Mouse (Mus musculus) neural tube, embryonic 11.5 days (tissue): ENCODE measurements around the gene Zmynd15. TPM values are rescaled to one million over a fixed set of nuclear protein-coding genes. Genes with fewer than 3 reads are reported as not detected.

Source experiments
- ATAC-seq: fragments of 200-750 bp; cut with Nextera tagmentation; 2 replicates; pipeline ENCODE4 v1.8.0; 2017; ENCODE audit warnings: moderate number of reproducible peaks, mild to moderate bottlenecking, moderate TSS enrichment, moderate library complexity; ENCODE audit not compliant: insufficient read depth, low FRiP score, low TSS enrichment
- DNase-seq: peaks from one replicate; pipeline ENCODE4 v3.0.0-alpha.2; 2015; ENCODE audit warnings: low spot score
- H3K27ac ChIP-seq: fragments of 300-500 bp; sonication (generic); 2 replicates; pipeline ENCODE4 v1.5.1; 2014; ENCODE audit warnings: low read depth, mild to moderate bottlenecking, low read length
- H3K27me3 ChIP-seq: fragments of 300-500 bp; sonication (generic); 2 replicates; pipeline ENCODE4 v1.6.1; 2014; ENCODE audit warnings: mild to moderate bottlenecking, low read length, mixed read lengths; ENCODE audit not compliant: control insufficient read depth, insufficient read depth
- H3K36me3 ChIP-seq: fragments of 300-500 bp; sonication (generic); 2 replicates; pipeline ENCODE4 v1.6.1; 2014; ENCODE audit warnings: mild to moderate bottlenecking, low read length, moderate library complexity, mixed read lengths; ENCODE audit not compliant: control insufficient read depth, insufficient read depth
- H3K4me1 ChIP-seq: fragments of 300-500 bp; sonication (generic); 2 replicates; pipeline ENCODE4 v1.6.1; 2014; ENCODE audit warnings: low read length, mixed read lengths; ENCODE audit not compliant: control insufficient read depth, insufficient read depth
- H3K4me2 ChIP-seq: fragments of 300-500 bp; sonication (generic); 2 replicates; pipeline ENCODE4 v1.6.1; 2014; ENCODE audit warnings: low read depth, mild to moderate bottlenecking, moderate library complexity
- H3K4me3 ChIP-seq: fragments of 300-500 bp; sonication (generic); 2 replicates; pipeline ENCODE4 v1.5.1; 2014; ENCODE audit warnings: low read depth, low read length
- H3K9ac ChIP-seq: fragments of 300-500 bp; sonication (generic); 2 replicates; pipeline ENCODE4 v1.6.1; 2014; ENCODE audit warnings: mild to moderate bottlenecking, low read length
- H3K9me3 ChIP-seq: fragments of 300-500 bp; sonication (generic); 2 replicates; pipeline ENCODE4 v1.6.1; 2016; ENCODE audit warnings: low read length; ENCODE audit not compliant: control insufficient read depth
- WGBS: fragments of 180-500 bp; shearing (Covaris S2); extraction: QIAGEN DNeasy Blood & Tissue Kit; methylation state at CpG from one replicate; pipeline ENCODE4 v1.1.7; 2014; 5-methylcytosine and 5-hydroxymethylcytosine counted together
- polyA plus RNA-seq: library from polyadenylated mRNA; unstranded; fragments of >200 nt; fragmentation: Nextera tagmentation; extraction: Ambion mirVana; gene quantifications from 2 replicates; pipeline ENCODE4 v1.2.1, GENCODE M21; 2014

The Zmynd15 gene
- polyA plus RNA-seq, 1 experiment from 2014 or later: not detected

DNA sequence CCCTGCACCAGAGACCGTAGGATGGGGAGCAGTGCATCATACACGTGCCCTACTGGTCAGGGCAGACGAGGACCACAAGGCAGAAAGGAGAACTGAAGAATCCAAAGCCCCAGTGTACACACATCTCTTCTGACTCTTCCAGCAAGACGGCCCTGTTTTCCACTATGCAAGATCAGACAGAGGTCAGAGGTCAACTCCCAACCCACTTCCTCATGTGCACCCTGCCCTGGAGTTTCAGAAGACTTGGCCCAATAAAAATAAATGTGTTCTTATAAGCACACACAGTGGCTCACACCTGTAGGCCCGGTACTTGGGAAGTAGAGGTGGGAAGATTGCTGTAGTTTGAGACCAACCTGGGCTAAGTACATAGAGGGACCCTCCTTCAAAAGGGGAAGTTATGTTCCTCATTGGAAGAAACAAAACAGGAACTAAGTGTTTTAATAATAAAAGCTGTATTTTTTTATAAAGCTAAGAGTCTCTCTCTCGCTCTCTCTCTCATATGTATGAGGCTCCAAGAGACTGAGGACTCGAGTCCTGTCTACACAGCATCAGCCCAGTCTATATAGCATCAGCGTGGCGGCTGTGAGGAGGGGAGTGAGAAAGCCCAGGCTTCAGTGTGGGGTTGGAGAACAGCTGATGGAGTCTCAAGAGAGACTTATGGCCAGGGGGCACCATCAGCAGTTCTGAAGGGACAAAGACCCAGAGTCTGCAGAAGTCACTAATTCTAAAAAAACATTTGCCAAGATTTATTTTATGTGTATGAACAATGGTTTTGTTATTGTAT lies 5.8 kb upstream of the Zmynd15 start:
- Histone ChIP-seq H3K4me1 (0 out of 2 replicates have a peak, but pooled peaks cover 3% of the 10 kb centered on the region), H3K36me3 (no peaks in the 10 kb centered on the region), H3K4me2 (no peak overlapping the region), H3K9me3 (no peaks in the 10 kb centered on the region), H3K27me3 (peaks cover under 1% of the 10 kb centered on the region; the same call in 1 of the 2 replicates), H3K9ac (no peak overlapping the region), H3K4me3 (no peak overlapping the region), H3K27ac (no peak overlapping the region)
- DNase-seq: no peak
- ATAC-seq: no peak
- 88% methylated on average over 9 of the region's 9 CpGs for WGBS

DNA sequence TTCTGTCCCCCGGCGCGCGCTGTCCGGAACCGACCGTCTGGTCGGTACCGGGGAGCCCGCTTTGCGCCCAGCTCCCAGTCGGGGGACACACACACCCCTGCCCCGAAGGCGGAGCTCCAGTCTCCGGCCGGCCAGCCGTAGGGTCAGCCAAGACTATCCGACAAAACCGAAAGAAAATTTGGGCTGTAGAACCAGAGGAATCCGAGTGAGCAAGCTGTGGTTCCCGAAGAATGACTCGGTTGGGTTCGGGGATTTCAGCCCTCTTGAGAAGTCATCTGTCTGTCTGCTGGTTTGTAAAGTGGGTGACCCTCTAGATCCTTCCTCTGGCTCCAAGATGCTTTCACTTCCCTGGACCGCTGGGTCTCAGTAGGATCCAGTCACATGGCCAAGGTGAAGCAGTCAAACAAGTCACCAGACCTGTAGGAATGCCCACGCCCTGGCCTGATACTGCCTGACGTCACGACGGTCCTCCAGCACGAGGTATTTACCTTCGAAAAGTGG lies 418 bp downstream of the Zmynd15 start, which contains the start of gene Cxcl16:
Gene Cxcl16 (minus strand): TSS at position 384 of the 501 bp plus-strand sequence.
- 3% methylated on average over 30 of the region's 30 CpGs for WGBS
- no peaks in the 10 kb centered on the region for H3K9me3 ChIP-seq
- H3K27me3 ChIP-seq: peaks cover 23% of the 10 kb centered on the region
- H3K9ac ChIP-seq: peak within 1 kb of the TSS; percentile 50
- H3K27ac ChIP-seq: no peak within 1 kb of the TSS
- peak within 1 kb of the TSS; percentile 40 for H3K4me3 ChIP-seq
- ATAC-seq (no peak), DNase-seq (no peak)
- no peaks in the 10 kb centered on the region for H3K4me1 ChIP-seq
- H3K36me3 ChIP-seq: no peaks in the 10 kb centered on the region
- peak within 1 kb of the TSS; percentile 67 for H3K4me2 ChIP-seq

DNA sequence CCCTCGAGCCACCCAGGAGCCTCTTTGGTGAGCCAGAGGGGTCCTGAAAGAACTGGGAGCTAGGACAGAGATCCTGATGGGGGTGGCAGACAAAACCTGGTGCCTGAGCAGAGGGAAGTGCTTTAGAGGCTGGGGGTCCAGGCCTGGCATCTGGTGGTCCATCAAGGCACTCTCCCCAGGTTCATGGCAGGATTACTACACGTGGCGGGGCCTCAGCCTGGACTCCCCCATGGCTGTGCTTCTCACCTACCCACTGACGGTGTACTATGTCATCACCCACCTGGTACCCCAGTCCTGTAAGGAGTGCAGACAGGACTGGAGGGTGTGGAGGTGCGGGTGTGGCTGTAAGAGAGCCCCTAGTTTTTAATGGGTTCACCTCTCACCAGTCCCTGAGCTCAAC lies 4.7 kb downstream of the Zmynd15 start:
- 81% methylated on average over 5 of the region's 5 CpGs for WGBS
- Histone ChIP-seq H3K36me3 (no peaks in the 10 kb centered on the region), H3K4me1 (no peaks in the 10 kb centered on the region), H3K4me3 (no peak overlapping the region), H3K27ac (no peak overlapping the region), H3K9me3 (no peaks in the 10 kb centered on the region), H3K27me3 (peaks cover 22% of the 10 kb centered on the region), H3K9ac (no peak overlapping the region), H3K4me2 (no peak overlapping the region)
- no peak for DNase-seq
- no peak for ATAC-seq

DNA sequence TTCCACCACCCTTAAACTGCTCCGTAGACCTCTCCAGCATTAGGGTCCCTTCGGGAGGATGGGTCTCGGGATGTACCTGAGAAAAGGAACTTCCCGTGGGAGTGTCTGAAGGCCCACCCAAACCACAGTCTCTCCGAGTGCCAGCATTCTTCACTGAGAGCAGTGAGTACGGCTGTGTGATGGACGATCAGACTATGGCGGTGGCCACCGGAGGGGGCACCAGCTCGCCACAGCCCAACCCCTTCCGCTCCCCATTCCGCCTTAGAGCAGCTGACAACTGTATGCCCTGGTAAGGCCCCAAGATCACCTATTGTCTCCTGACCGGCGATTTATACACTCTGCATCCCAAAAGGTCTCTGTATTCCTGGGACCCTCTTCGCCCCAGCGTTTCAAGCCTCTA lies 6.0 kb downstream of the Zmynd15 start:
- Histone ChIP-seq H3K9me3 (no peaks in the 10 kb centered on the region), H3K36me3 (no peaks in the 10 kb centered on the region), H3K4me2 (no peak overlapping the region), H3K27me3 (peaks cover 10% of the 10 kb centered on the region), H3K27ac (no peak overlapping the region), H3K9ac (no peak overlapping the region; the same call in 1 of the 2 replicates), H3K4me3 (no peak overlapping the region), H3K4me1 (no peaks in the 10 kb centered on the region)
- 24% methylated on average over 16 of the region's 16 CpGs for WGBS
- DNase-seq: peak; percentile 20
- ATAC-seq: no peak

DNA sequence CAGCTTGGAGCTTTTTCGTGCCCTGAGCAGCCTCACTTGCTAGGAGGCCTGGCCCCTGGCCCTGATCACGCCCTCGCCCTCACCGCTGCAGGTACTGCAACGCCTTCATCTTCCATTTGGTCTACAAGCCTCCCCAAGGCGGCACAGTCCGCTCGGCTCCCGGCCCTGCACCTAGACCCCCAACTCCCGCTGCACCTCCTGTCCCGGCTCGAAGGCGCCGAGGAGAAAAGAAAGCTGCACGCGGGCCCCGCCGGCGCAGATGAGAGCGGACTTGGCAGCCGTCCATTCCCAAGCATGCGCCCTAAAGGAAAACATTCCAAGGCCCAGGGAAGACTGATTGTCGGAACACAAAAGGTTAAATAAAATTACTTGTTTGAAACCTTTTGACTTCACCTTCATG lies 6.6 kb downstream of the Zmynd15 start:
- Histone ChIP-seq H3K9ac (no peak overlapping the region; the same call in 1 of the 2 replicates), H3K4me3 (no peak overlapping the region), H3K4me2 (no peak overlapping the region)

DNA sequence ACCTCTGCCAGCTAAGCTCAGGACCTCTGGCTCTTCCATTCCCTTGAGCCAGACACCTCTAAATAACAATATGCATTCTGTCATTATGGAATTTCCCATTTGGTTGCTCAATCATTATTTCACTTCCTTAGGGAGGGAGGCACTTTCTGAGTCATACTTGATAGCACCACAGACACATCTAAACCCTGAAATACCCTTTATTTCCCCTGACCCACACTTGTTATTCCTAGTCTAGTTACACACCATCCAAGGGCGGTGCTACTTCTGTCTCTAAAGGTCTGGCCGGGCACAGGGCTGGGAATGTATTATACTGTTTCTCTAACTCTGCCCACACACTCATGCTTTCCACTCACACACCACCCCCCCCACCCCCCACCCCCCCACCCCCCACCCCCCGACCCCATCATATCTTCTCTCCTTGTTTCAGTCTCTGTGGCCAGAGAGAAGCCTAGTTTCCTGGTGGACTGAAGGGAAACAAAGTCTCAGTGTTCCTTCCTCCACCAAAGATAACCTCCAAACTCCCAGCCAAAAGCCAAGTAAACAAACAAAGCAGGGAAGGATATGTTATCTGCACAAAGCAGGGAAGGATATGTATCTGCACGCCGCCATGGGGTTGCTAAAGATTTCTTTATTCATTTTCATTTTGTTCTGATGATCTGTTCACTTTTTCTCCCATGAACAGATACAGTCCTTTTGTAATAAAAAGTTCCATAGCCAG lies 8.8 kb downstream of the Zmynd15 start:
- H3K27me3 ChIP-seq: peaks cover 4% of the 10 kb centered on the region
- 93% methylated on average over 5 of the region's 5 CpGs for WGBS
- no peaks in the 10 kb centered on the region for H3K4me1 ChIP-seq
- H3K4me2 ChIP-seq: no peak overlapping the region
- no peak overlapping the region for H3K9ac ChIP-seq
- no peak for DNase-seq
- no peak for ATAC-seq
- H3K27ac ChIP-seq: no peak overlapping the region
- H3K9me3 ChIP-seq: no peaks in the 10 kb centered on the region
- no peaks in the 10 kb centered on the region for H3K36me3 ChIP-seq
- H3K4me3 ChIP-seq: no peak overlapping the region

More for the DNA sequence above, 6.6 kb downstream of the Zmynd15 start:
- no peak overlapping the region for H3K27ac ChIP-seq
- ATAC-seq (no peak), DNase-seq (peak; percentile 22)
- no peaks in the 10 kb centered on the region for H3K36me3 ChIP-seq
- H3K9me3 ChIP-seq: no peaks in the 10 kb centered on the region
- peaks cover 4% of the 10 kb centered on the region for H3K27me3 ChIP-seq
- no peaks in the 10 kb centered on the region for H3K4me1 ChIP-seq
- 21% methylated on average over 23 of the region's 23 CpGs for WGBS

DNA sequence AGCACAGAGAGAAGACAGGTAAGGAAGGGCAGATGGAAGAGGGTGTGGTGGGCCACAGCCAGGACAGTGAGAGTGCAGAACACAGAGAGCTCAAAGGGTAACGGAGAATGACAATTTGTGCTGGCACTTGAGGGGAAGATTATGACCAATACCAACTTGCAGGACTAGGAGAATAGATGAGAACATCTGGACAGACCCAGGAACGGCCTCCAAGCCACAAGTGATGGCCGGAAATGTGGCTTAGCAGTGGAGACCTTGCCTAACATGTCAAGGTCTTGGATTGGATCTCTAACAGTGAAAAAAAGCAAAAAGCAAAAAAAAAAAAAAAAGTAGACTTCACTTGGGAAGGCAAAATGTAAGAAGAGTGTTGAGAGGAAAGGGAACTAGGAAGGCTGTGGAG lies 10.5 kb downstream of the Zmynd15 start:
- ATAC-seq: no peak
- no peak overlapping the region for H3K9ac ChIP-seq
- H3K4me3 ChIP-seq: no peak overlapping the region
- WGBS: 85% methylated on average over 3 of the region's 3 CpGs
- H3K36me3 ChIP-seq: no peaks in the 10 kb centered on the region
- no peak overlapping the region for H3K4me2 ChIP-seq
- H3K27ac ChIP-seq: no peak overlapping the region
- no peaks in the 10 kb centered on the region for H3K4me1 ChIP-seq
- no peaks in the 10 kb centered on the region for H3K9me3 ChIP-seq
- no peak for DNase-seq
- H3K27me3 ChIP-seq: peaks cover 4% of the 10 kb centered on the region

DNA sequence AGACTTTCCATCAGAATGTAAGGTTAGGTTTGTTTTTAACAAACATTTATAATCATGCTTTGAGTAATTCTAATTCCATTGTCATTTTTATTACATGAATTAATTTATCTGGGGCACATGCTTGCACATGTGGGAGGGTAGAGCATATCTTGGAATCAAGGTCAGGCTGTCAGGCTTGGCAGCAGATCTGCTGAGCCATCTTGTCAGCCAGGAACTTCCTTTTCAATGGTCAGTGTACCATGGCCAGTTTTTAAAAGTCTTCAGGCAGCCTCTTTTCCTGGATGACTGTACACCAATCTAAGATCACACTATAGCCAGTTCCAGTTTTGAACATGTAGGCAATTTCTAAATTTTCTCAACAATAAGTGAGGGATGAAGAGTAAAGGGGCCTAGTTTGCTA lies 13.5 kb downstream of the Zmynd15 start:
- no peak for ATAC-seq
- no peak overlapping the region for H3K4me2 ChIP-seq
- H3K27me3 ChIP-seq: no peaks in the 10 kb centered on the region
- no peak for DNase-seq
- no peaks in the 10 kb centered on the region for H3K36me3 ChIP-seq
- H3K4me3 ChIP-seq: no peak overlapping the region
- no peak overlapping the region for H3K27ac ChIP-seq
- no peaks in the 10 kb centered on the region for H3K4me1 ChIP-seq
- H3K9ac ChIP-seq: no peak overlapping the region
- no peaks in the 10 kb centered on the region for H3K9me3 ChIP-seq
